Mouse (Mus musculus) Patski (cell line): ENCODE data around the gene Ppp1r18. TPM values are rescaled to one million over a fixed set of nuclear protein-coding genes. Genes with fewer than 3 reads are reported as not detected.

Experiments
- ATAC-seq: fragments of 100-300 bp; one replicate; pipeline ENCODE4 v1.8.0; 2021
- CTCF ChIA-PET: fragments of 350-600 bp; sonication (Branson Sonifier 250); formaldehyde crosslinking; loops from one replicate; lab custom pipeline; 2022; ENCODE audit warnings: inconsistent platforms; lab: Charles Lee
- POLR2A ChIA-PET: fragments of 350-600 bp; sonication (Branson Sonifier 250); formaldehyde crosslinking; loops from one replicate; lab custom pipeline; 2022; ENCODE audit warnings: antibody characterized with exemption, inconsistent platforms; lab: Charles Lee
- DNase-seq: peaks from one replicate; pipeline ENCODE4 v3.0.0-alpha.2; 2011; ENCODE audit warnings: low read depth, low spot score
- H3K27me3 ChIP-seq: fragments of 371-371 bp; one replicate; pipeline ENCODE4 v1.5.1; 2021
- CTCF ChIP-seq: fragments of 100-300 bp; IDR thresholded peaks from one replicate; pipeline ENCODE4 v1.5.1; 2021
- in situ Hi-C: fragments of 300-500 bp; cut with MboI; formaldehyde crosslinking; loops from 3 replicates; pipeline ENCODE4 v1.11.1; 2018; ENCODE audit warnings: low pct_unique_long_range_greater_than_20kb, mixed read lengths
- polyA plus RNA-seq: library from polyadenylated mRNA; unstranded; gene quantifications from one replicate; pipeline ENCODE4 v1.2.3, GENCODE M21; 2021

The Ppp1r18 gene
- polyA plus RNA-seq, 1 experiment from 2014 or later, result 74.3 TPM

GRCm38 (mm10) chr17:35916297-35917142 lies 51.1 kb downstream of the Ppp1r18 start, which contains the start of the genes Mrps18b and Ppp1r10:
Gene Mrps18b (minus strand): TSS chr17:35916389.
Gene Ppp1r10 (plus strand): TSS chr17:35916434.
- TF ChIP-seq CTCF, result no peak
- peak; percentile 86 for ATAC-seq
- H3K27me3 ChIP-seq, result no peaks in the 10 kb centered on the region
- in situ Hi-C loops, result loop anchor here (5.0 to 25.0 kb wide), 2 partner anchors 79 to 1804 kb away; partner anchors contain the start of genes Brd2, H2-DMa and Tubb5
- ChIA-PET CTCF (interaction anchor here (1.1 to 1.6 kb wide), 4 partner anchors 11 to 87 kb away, joined by 3 to 6 read pairs (median 4); no protein-coding TSS in a partner anchor), POLR2A (interaction anchor here (0.6 to 1.4 kb wide), 3 partner anchors 19 to 753 kb away, joined by 4 to 7 read pairs (median 4); partner anchors contain the start of gene 2310061I04Rik)
- peak; percentile 98 for DNase-seq

- CTCF ChIA-PET, result no interaction called here
- ATAC-seq, result no peak
- no peaks in the 10 kb centered on the region for H3K27me3 ChIP-seq
- DNase-seq, result no peak
- no peak for TF ChIP-seq CTCF
- POLR2A ChIA-PET, result no interaction called here
- in situ Hi-C loops, result loop anchor here (5.0 to 25.0 kb wide), 2 partner anchors 80 to 1805 kb away; partner anchors contain the start of genes Brd2, H2-DMa and Tubb5
Observed at GRCm38 (mm10) chr17:35917143-35917462, 51.7 kb downstream of the Ppp1r18 start.

DNA sequence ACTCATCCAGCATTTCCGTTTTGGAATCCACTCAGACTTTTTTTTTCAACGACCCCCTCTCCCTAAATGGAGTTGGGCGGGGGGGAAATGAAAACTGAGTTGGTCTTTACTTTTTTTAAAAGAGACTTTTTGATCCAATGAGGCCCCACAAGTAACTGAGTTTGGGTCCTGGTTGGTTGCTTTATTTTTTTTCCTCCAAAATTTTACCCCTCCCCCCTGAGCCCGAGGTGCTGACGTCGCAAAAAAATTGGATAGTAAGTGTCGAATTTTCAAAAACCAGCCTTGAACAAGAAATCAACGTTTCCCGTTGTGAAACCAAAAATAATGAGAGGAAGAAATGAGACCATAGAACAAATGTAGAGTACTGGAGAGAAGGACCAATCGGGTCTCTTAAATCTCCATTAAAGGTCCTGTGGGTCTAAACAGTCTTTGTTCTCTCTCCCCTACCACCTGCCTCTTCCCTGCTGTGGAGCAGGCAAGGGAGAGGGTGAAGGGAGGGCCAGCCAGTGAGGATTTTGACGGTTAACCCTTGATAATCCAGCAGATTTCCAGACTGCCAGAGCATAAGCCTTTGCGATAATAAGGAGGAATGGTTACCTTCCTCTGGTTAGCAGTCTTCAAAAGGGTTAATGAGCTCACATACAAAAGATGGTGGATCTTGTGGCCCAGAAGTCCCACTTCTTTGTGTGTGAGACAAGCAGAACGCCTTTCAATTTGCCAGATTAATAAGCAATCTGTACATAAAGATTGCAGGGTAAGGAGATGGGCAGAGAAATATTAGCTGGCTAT lies 52.3 kb downstream of the Ppp1r18 start:
- in situ Hi-C loops, result loop anchor here (5.0 to 25.0 kb wide), 2 partner anchors 80 to 1805 kb away; partner anchors contain the start of genes Brd2, H2-DMa and Tubb5
- no peaks in the 10 kb centered on the region for H3K27me3 ChIP-seq
- ATAC-seq (no peak), DNase-seq (no peak)
- ChIA-PET POLR2A (interaction anchor here (1.1 to 1.5 kb wide), 2 partner anchors 9 to 81 kb away, joined by 3 to 5 read pairs; no protein-coding TSS in a partner anchor), CTCF (interaction anchor here (2.3 to 2.6 kb wide), 2 partner anchors 10 to 76 kb away, joined by 5 to 11 read pairs; no protein-coding TSS in a partner anchor)
- TF ChIP-seq CTCF, result no peak

DNA sequence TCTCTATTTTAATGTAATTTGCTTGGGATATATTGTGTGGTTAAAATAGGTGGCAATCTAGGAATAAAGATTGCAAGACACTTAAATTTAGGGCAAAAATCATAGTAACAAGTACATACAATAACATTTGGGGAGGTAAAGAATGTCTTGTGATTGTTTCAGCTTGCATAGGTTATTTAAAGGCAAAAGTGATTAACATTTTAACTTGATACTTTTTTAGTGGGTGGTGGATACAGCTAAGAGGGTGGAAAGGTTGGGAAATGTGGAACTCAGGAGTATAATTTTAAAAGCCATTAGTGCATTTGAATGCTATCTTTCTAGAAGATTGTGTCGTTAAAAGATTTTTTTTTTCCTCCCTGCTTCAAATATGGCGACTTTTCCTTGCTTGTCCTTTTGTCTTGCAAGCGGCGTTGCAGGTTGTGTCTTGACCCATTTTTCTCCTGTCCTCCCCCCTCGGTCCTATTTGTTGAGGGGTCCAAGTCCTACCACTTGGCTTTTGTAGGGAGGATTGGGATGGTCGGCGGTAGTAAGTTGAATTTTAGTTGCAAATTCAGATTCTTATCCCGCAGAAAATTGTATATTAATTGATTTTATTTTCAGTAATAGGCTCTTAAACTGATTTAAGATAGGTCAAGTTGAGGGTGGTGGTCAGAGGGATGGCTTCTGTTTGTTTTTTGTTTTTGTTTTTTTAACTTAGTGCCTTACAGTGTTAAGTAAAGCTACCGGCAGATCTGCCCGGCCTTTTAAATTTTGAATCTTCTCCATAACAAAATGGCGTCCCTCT lies 53.1 kb downstream of the Ppp1r18 start:
- ChIA-PET POLR2A (interaction anchor here (0.5 to 1.5 kb wide), 9 partner anchors 10 to 342 kb away, joined by 3 to 5 read pairs (median 3); partner anchors contain the start of gene Flot1), CTCF (interaction anchor here (2.3 to 2.6 kb wide), 2 partner anchors 11 to 75 kb away, joined by 5 to 11 read pairs; no protein-coding TSS in a partner anchor)
- DNase-seq (no peak), ATAC-seq (no peak)
- TF ChIP-seq CTCF, result no peak
- H3K27me3 ChIP-seq, result no peaks in the 10 kb centered on the region
- in situ Hi-C loops, result loop anchor here (5.0 to 25.0 kb wide), 2 partner anchors 81 to 1806 kb away; partner anchors contain the start of genes Brd2, H2-DMa and Tubb5

GRCm38 (mm10) chr17:35919060-35919715 lies 53.8 kb downstream of the Ppp1r18 start:
- DNase-seq (peak; percentile 82), ATAC-seq (peak; percentile 31)
- TF ChIP-seq CTCF, result no peak
- H3K27me3 ChIP-seq, result no peaks in the 10 kb centered on the region
- in situ Hi-C loops, result loop anchor here (5.0 to 25.0 kb wide), 2 partner anchors 82 to 1807 kb away; partner anchors contain the start of genes Brd2, H2-DMa and Tubb5
- ChIA-PET CTCF (interaction anchor here (2.3 to 2.6 kb wide), 2 partner anchors 12 to 75 kb away, joined by 5 to 11 read pairs; no protein-coding TSS in a partner anchor), POLR2A (interaction anchor here (0.5 to 1.5 kb wide), 11 partner anchors 12 to 343 kb away, joined by 3 to 5 read pairs (median 4); partner anchors contain the start of genes Flot1 and Ier3)

GRCm38 (mm10) chr17:35919864-35920301 lies 54.5 kb downstream of the Ppp1r18 start:
- DNase-seq (no peak), ATAC-seq (no peak)
- in situ Hi-C loops, result loop anchor here (5.0 to 25.0 kb wide), 2 partner anchors 83 to 1808 kb away; partner anchors contain the start of genes Brd2, H2-DMa and Tubb5
- ChIA-PET CTCF (interaction anchor here (2.3 to 2.6 kb wide), 2 partner anchors 13 to 74 kb away, joined by 5 to 11 read pairs; no protein-coding TSS in a partner anchor), POLR2A (interaction anchor here (1.0 to 1.3 kb wide), 5 partner anchors 18 to 85 kb away, joined by 3 to 5 read pairs (median 4); no protein-coding TSS in a partner anchor)
- no peak for TF ChIP-seq CTCF
- H3K27me3 ChIP-seq, result no peaks in the 10 kb centered on the region

DNA sequence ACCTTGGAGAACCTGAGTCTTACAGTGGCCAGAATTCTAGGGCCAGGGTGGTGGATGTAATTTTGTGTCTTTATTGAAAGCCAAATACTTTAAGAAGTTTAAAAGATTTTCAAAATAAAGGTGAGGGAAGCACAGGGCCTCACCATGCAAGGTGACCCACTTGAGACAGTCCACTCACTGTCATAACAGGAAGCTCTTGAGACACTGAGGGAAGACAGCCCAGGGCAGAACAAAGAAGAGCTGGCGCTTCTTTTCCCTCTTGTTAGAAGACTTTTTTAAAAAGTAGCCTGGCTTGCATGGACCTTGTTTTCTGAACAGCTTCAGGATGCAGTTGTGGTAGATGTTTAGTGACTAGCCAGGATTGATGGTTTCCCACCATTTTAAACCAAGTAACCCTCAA lies 55.0 kb downstream of the Ppp1r18 start:
- CTCF ChIA-PET, result interaction anchor here (2.6 kb wide), 1 partner anchor 73 kb away, joined by 11 read pairs; no protein-coding TSS in a partner anchor
- POLR2A ChIA-PET, result no interaction called here
- ATAC-seq (no peak), DNase-seq (no peak)
- no peak for TF ChIP-seq CTCF
- in situ Hi-C loops, result loop anchor here (25.0 kb wide), 1 partner anchor 1808 kb away; the partner anchor contains the start of genes Brd2 and H2-DMa
- no peaks in the 10 kb centered on the region for H3K27me3 ChIP-seq
